Mouse (Mus musculus) stomach, embryonic 14.5 days (tissue): ENCODE measurements around the gene Sestd1. TPM values are rescaled to one million over a fixed set of nuclear protein-coding genes. Genes with fewer than 3 reads are reported as not detected.
A peak's percentile ranks its signal among the peaks of the same experiment; 100 is the strongest.

Source experiments
- ATAC-seq: fragments of 200-750 bp; cut with Nextera tagmentation; 2 replicates; pipeline ENCODE4 v1.8.0; 2017; ENCODE audit warnings: low read depth, moderate TSS enrichment; ENCODE audit not compliant: insufficient number of reproducible peaks, insufficient read depth, low FRiP score
- H3K27ac ChIP-seq: fragments of 300-500 bp; sonication (generic); 2 replicates; pipeline ENCODE4 v1.5.1; 2014; ENCODE audit warnings: mild to moderate bottlenecking, low read length, moderate library complexity, mixed read lengths
- H3K27me3 ChIP-seq: fragments of 300-500 bp; sonication (generic); 2 replicates; pipeline ENCODE4 v1.6.1; 2014; ENCODE audit warnings: low read length, control low read depth, mixed read lengths; ENCODE audit not compliant: control insufficient read depth, insufficient read depth
- H3K36me3 ChIP-seq: fragments of 300-500 bp; sonication (generic); 2 replicates; pipeline ENCODE4 v1.6.1; 2014; ENCODE audit warnings: mild to moderate bottlenecking, control low read depth, low read length, moderate library complexity, mixed read lengths; ENCODE audit not compliant: control insufficient read depth, insufficient read depth
- H3K4me1 ChIP-seq: fragments of 300-500 bp; sonication (generic); 2 replicates; pipeline ENCODE4 v1.6.1; 2014; ENCODE audit warnings: low read length, control low read depth, mixed read lengths; ENCODE audit not compliant: control insufficient read depth, insufficient read depth
- H3K4me2 ChIP-seq: fragments of 300-500 bp; sonication (generic); replicated peaks from 2 replicates; pipeline ENCODE4 v1.6.1; 2014; ENCODE audit warnings: low read depth, low read length, control low read depth
- H3K4me3 ChIP-seq: fragments of 300-500 bp; sonication (generic); 2 replicates; pipeline ENCODE4 v1.5.1; 2014; ENCODE audit warnings: low read depth, low read length, control low read depth
- H3K9ac ChIP-seq: fragments of 300-500 bp; sonication (generic); replicated peaks from 2 replicates; pipeline ENCODE4 v1.6.1; 2014; ENCODE audit warnings: low read depth, mild to moderate bottlenecking, control low read depth, low read length, moderate library complexity, mixed read lengths
- H3K9me3 ChIP-seq: fragments of 300-500 bp; sonication (generic); 2 replicates; pipeline ENCODE4 v1.6.1; 2016; ENCODE audit warnings: low read depth, low read length, control low read depth; ENCODE audit not compliant: control insufficient read depth
- WGBS: fragments of 180-500 bp; shearing (Covaris S2); extraction: QIAGEN DNeasy Blood & Tissue Kit; methylation state at CpG from one replicate; pipeline ENCODE4 v1.1.7; 2014; 5-methylcytosine and 5-hydroxymethylcytosine counted together
- polyA plus RNA-seq: library from polyadenylated mRNA; unstranded; fragments of >200 nt; fragmentation: Nextera tagmentation; extraction: Ambion mirVana; gene quantifications from 2 replicates; pipeline ENCODE4 v1.2.1, GENCODE M21; 2014

The Sestd1 gene
- polyA plus RNA-seq, 1 experiment from 2014 or later, result 20.3 TPM

- Histone ChIP-seq H3K4me3 (no peak overlapping the region), H3K4me2 (no peak overlapping the region), H3K36me3 (peaks cover 10% of the 10 kb centered on the region; the same call in 1 of the 2 replicates), H3K4me1 (no peaks in the 10 kb centered on the region), H3K27me3 (no peaks in the 10 kb centered on the region), H3K27ac (0 out of 2 replicates have a peak overlapping the region, but pooled peaks have one; percentile 59), H3K9me3 (no peaks in the 10 kb centered on the region; the same call in 1 of the 2 replicates), H3K9ac (no peak overlapping the region)
- ATAC-seq, result no peak
- 56% methylated on average over 8 of the region's 8 CpGs for WGBS
Measured at GRCm38 (mm10) chr2:77184049-77184571, 96.3 kb downstream of the Sestd1 start.

GRCm38 (mm10) chr2:77183646-77184045, 96.7 kb downstream of the Sestd1 start:
- H3K27ac ChIP-seq, result 0 out of 2 replicates have a peak overlapping the region, but pooled peaks have one; percentile 59
- no peaks in the 10 kb centered on the region; the same call in 1 of the 2 replicates for H3K9me3 ChIP-seq
- no peak overlapping the region for H3K4me3 ChIP-seq
- no peak overlapping the region for H3K9ac ChIP-seq
- H3K36me3 ChIP-seq, result peaks cover 10% of the 10 kb centered on the region; the same call in 1 of the 2 replicates
- no peak overlapping the region for H3K4me2 ChIP-seq
- H3K27me3 ChIP-seq, result no peaks in the 10 kb centered on the region
- no peak for ATAC-seq
- 71% methylated on average over 2 of the region's 2 CpGs for WGBS
- no peaks in the 10 kb centered on the region for H3K4me1 ChIP-seq

- H3K27me3 ChIP-seq, result no peaks in the 10 kb centered on the region
- H3K36me3 ChIP-seq, result peaks cover 10% of the 10 kb centered on the region; the same call in 1 of the 2 replicates
- no peaks in the 10 kb centered on the region for H3K4me1 ChIP-seq
- H3K4me2 ChIP-seq, result no peak overlapping the region
- no peak overlapping the region for H3K9ac ChIP-seq
- H3K9me3 ChIP-seq, result no peaks in the 10 kb centered on the region; the same call in 1 of the 2 replicates
- WGBS, result 79% methylated on average over 6 of the region's 6 CpGs
- H3K27ac ChIP-seq, result no peak overlapping the region
- H3K4me3 ChIP-seq, result no peak overlapping the region
- ATAC-seq, result no peak; the same call in 1 of the 2 replicates
Measured at GRCm38 (mm10) chr2:77182996-77183380, 97.4 kb downstream of the Sestd1 start.

GRCm38 (mm10) chr2:77182271-77182995, 98.0 kb downstream of the Sestd1 start:
- no peak overlapping the region for H3K9ac ChIP-seq
- H3K9me3 ChIP-seq, result no peaks in the 10 kb centered on the region; the same call in 1 of the 2 replicates
- no peaks in the 10 kb centered on the region for H3K4me1 ChIP-seq
- ATAC-seq, result no peak
- H3K27me3 ChIP-seq, result no peaks in the 10 kb centered on the region
- no peak overlapping the region for H3K27ac ChIP-seq
- no peak overlapping the region for H3K4me3 ChIP-seq
- H3K36me3 ChIP-seq, result 0 out of 2 replicates have a peak, but pooled peaks cover 6% of the 10 kb centered on the region
- WGBS, result 57% methylated on average over 4 of the region's 4 CpGs
- H3K4me2 ChIP-seq, result no peak overlapping the region

- WGBS, result 63% methylated on average over 2 of the region's 2 CpGs
- peak; percentile 61 for ATAC-seq
- Histone ChIP-seq H3K4me2 (no peak overlapping the region), H3K4me1 (no peaks in the 10 kb centered on the region; the same call in 1 of the 2 replicates), H3K36me3 (no peaks in the 10 kb centered on the region), H3K4me3 (no peak overlapping the region), H3K27ac (no peak overlapping the region), H3K9ac (no peak overlapping the region), H3K9me3 (no peaks in the 10 kb centered on the region; the same call in 1 of the 2 replicates), H3K27me3 (no peaks in the 10 kb centered on the region)
Measured at GRCm38 (mm10) chr2:77177472-77177871, 102.9 kb downstream of the Sestd1 start.

GRCm38 (mm10) chr2:77176413-77176812, 104.0 kb downstream of the Sestd1 start:
- peak overlapping the region; percentile 16; the same call in 1 of the 2 replicates for H3K27ac ChIP-seq
- WGBS, result 45% methylated on average over 10 of the region's 10 CpGs

GRCm38 (mm10) chr2:77175411-77175810, 105.0 kb downstream of the Sestd1 start:
- Histone ChIP-seq H3K36me3 (no peaks in the 10 kb centered on the region), H3K4me3 (no peak overlapping the region), H3K27me3 (no peaks in the 10 kb centered on the region), H3K4me1 (peaks cover 13% of the 10 kb centered on the region), H3K9me3 (no peaks in the 10 kb centered on the region; the same call in 1 of the 2 replicates), H3K4me2 (no peak overlapping the region), H3K27ac (no peak overlapping the region), H3K9ac (no peak overlapping the region)
- 55% methylated on average over 7 of the region's 7 CpGs for WGBS
- ATAC-seq, result no peak

More at GRCm38 (mm10) chr2:77176413-77176812, 104.0 kb downstream of the Sestd1 start:
- H3K4me1 ChIP-seq, result peaks cover 9% of the 10 kb centered on the region
- no peaks in the 10 kb centered on the region; the same call in 1 of the 2 replicates for H3K9me3 ChIP-seq
- peak; percentile 81 for ATAC-seq
- 0 out of 2 replicates have a peak overlapping the region, but pooled peaks have one; percentile 14 for H3K4me2 ChIP-seq
- no peak overlapping the region for H3K4me3 ChIP-seq
- no peaks in the 10 kb centered on the region for H3K27me3 ChIP-seq
- no peak overlapping the region for H3K9ac ChIP-seq
- no peaks in the 10 kb centered on the region for H3K36me3 ChIP-seq

GRCm38 (mm10) chr2:77174313-77174712, 106.1 kb downstream of the Sestd1 start:
- no peak for ATAC-seq
- Histone ChIP-seq H3K4me2 (no peak overlapping the region), H3K4me3 (no peak overlapping the region), H3K9ac (no peak overlapping the region), H3K27ac (no peak overlapping the region; the same call in 1 of the 2 replicates), H3K4me1 (peaks cover 17% of the 10 kb centered on the region), H3K27me3 (no peaks in the 10 kb centered on the region), H3K36me3 (no peaks in the 10 kb centered on the region), H3K9me3 (no peaks in the 10 kb centered on the region)
- WGBS, result 62% methylated on average over 2 of the region's 2 CpGs
